Mouse (Mus musculus): Measurements from ENCODE around the gene Uqcc3.

DNA sequence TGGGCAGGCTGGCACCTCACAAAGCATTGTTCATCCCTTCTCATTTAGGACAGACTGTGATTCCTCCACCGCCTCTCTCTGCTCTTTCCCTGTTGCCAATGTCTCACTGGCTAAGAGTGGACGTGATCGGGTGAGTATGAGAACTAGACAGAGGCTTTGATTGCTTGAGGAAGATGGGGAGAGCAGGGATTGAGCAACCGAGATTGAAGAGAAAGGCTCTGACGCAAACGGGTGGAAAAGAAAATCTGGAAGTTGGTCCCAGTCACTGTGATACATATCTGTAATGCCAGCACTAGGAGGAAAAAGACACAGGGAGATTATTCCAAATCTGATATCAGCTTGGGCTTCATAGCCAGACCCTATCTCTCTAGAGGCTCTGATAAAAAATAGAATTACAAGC, 37.8 kb downstream of the Uqcc3 start:
- TF ChIP-seq CTCF (IDR thresholded peaks at IDR 0.05; ENCODE audit: control insufficient read depth, insufficient read depth, insufficient replicate concordance, low read depth, low read length) (no peak), POLR2A (IDR thresholded peaks at IDR 0.05; ENCODE audit: control insufficient read depth, low read depth, low read length) (no peak)
